Mouse (Mus musculus) embryo, embryonic 11.5 days (tissue): ENCODE measurements around the gene Tubgcp4.

Source experiments
- DNase-seq: peaks from one replicate; pipeline ENCODE4 v3.0.0-alpha.2; 2012; ENCODE audit warnings: low read depth, low spot score

The Tubgcp4 gene

GRCm38 (mm10) chr2:121204276-121204675 lies 33.8 kb downstream of the Tubgcp4 start:
- no peak for DNase-seq

GRCm38 (mm10) chr2:121206541-121206940 lies 36.1 kb downstream of the Tubgcp4 start:
- no peak for DNase-seq

DNA sequence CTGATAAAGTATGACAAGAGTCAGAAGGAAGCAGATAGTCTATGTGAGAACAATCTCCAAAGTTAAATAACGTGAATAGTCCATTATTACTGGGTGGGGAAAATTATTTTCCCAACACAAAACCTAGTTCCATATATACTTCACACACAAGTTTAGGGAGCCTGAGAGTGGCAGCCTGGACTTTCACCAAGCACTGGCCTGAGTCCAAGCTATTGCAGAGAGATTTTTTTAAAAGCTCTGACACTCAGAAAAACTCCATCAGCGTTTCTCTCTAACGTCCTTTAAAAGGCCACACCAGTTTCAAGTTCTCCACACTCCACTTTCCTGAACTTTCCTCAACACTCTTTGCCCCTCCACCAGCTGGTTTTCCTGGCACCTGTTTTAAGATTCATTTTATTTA lies 44.0 kb downstream of the Tubgcp4 start:
- DNase-seq: no peak

GRCm38 (mm10) chr2:121219177-121219576 lies 48.7 kb downstream of the Tubgcp4 start:
- no peak for DNase-seq

DNA sequence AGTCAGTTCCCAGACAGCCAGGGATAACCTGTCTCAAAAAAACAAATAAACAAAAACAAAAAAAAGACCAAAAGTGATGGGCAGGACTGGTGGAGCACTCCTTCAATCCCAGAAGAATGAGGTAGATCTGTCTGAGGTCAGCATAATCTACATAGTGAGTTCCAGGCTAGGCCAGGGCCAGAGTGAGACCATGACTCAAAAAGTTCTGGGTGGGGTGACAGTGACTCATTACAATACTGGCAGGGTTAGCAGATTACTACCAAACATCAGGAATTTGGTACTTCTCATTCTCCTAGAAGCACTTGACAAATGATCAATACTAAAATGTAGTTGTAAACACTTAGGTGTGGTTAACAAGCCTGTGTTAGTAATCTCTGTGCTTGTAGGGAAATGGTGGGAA lies 49.5 kb downstream of the Tubgcp4 start:
- DNase-seq: no peak

- no peak for DNase-seq
Measured at GRCm38 (mm10) chr2:121223010-121223409, 52.6 kb downstream of the Tubgcp4 start.

DNA sequence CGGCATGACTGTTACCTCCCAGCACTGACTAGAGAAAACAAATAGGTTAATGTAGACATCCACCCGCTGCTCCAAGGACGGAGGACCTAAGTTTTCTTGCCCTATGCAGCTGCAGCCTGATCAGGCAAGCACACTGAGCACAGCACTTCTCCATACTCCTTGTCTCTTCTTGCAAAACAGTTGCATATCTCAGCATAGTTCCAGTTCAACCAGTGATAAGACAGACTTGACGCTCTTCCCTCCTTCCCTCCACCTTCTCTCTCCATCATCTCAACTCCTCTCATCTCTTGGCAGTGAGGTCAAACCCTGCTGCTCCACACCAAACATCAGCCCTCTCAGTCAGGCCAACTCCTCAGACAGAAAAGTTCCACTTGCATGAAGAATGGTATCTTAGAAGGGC lies 57.7 kb downstream of the Tubgcp4 start:
- DNase-seq: no peak

GRCm38 (mm10) chr2:121235460-121236072 lies 65.1 kb downstream of the Tubgcp4 start:
- DNase-seq: no peak

GRCm38 (mm10) chr2:121239426-121239825 lies 69.0 kb downstream of the Tubgcp4 start:
- DNase-seq: no peak

DNA sequence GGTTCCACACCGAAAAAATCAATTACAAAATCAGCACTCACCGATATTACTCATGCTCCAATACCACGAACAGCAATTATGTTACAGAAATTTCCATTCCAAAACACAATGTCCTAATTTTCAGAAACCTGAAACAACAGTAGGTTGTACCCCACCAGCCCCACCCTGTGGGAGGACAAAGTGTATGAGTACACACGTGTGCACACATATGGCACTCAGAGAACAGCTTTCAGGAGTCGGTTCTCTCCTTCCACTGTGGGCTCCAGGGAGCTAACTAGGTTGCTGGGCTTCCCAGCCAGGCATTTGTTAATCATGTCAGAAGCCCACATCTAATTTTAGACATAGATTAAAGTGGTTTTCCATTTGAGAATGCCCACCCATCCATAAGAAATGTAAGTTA lies 73.6 kb downstream of the Tubgcp4 start:
- DNase-seq: no peak
